Mouse (Mus musculus) yolk sac, embryonic 10.5 days (tissue): ENCODE data around the gene Arl4d.
"Not testable (repeated sequence)": the region's sequence is repeated elsewhere in the genome, so short reads cannot be mapped to it uniquely, and the experiment has no call there.

ENCODE experiments used
- DNase-seq: peaks from one replicate; pipeline ENCODE4 v3.0.0-alpha.2; 2017; ENCODE audit warnings: low spot score

The Arl4d gene

DNA sequence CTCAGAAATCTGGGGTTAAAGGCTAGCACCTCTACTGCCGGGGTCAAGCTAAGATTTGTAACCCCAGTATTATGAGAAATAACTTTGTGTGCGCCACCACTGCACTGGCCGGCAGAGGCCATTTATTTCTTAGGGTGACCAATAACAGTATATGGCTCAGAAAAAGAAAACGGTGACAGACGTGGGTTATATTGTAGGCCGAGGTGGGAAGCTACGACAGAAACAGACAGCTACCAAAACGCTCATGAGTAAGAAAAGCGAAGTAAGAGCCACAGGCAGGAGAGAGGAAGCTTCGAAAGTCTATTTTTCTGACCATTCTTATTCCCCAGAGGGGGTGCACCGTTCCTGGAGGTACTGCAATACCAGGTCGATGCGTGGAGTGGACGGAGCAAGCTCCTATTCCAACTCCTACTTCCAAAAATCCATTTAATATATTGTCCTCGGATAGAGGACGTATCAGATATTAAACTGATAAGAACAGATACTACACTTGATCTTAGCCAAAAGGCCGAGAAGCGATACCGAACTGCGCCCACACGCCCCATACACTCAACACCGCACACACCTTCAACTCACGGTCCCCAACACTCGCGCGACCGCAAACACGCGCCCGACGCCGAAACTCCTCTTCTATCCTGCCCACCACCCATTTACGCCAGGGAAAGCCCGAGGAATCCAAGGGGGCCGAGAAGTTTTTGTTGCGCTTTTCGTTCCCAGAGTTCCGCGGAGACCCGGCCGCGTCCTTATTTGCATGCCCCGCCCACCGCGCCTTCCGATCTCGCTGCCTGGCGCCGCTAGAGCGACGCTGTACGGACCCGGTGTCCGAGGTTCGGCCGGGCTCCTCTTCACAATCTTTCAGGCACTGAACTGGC, 19.7 kb upstream of the Arl4d start:
- DNase-seq: peak; percentile 88

DNA sequence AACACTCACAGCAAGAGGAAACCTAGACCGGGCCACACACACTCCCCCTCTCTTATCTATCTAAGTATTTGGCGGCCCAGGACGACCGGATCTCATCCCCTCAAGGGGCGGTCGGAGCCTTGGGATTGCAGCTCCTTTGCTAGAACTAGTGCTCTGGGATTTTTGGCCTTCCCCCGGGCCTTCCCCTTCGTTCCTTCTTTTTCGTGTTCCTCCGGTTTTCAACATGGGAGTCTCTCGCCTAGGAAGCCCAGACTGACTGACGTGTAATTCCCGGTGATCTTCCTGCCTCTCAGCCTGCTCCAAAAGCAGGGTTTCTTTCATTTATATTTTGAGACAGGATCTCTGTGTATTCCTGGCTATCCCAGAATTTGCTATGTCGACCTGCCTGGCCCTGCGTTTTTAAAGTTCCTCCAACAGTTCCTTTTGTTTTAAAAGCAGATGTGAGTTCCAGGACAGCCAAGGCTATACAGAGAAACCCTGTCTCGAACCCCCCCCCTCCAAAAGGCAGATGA, 19.0 kb upstream of the Arl4d start:
- DNase-seq: not testable (repeated sequence)

DNA sequence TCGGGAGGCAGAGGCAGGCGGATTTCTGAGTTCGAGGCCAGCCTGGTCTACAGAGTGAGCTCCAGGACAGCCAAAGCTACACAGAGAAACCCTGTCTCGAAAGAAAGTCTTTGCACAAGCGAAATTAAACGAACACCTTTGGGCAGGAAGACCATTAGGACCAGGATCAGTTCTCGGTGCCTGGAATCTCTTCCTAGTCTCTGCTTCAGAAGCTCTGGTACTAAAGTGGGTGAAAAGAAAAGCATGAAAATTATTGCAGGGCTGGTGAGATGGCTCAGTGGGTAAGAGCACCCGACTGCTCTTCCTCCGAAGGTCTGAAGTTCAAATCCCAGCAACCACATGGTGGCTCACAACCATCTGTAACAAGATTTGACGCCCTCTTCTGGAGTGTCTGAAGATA, 18.2 kb upstream of the Arl4d start:
- DNase-seq: not testable (repeated sequence)

DNA sequence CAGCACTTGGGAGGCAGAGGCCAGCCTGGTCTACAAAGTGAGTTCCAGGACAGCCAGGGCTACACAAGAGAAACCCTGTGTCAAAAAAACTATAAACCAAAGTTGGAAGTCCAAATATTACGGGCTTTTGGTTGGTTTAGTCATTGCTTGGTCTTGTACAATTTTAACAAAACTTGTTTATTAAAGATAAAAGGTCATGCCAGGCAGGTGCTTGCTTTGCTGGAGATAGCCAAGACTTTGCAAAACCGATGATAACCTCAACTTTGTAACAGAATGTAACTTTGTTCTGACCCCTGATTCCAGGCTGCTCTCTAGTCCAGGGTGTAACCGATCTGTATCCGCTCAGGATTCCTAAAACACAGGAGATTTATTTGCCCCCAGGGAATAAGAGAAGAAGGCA, 9.0 kb upstream of the Arl4d start:
- DNase-seq: no peak

DNA sequence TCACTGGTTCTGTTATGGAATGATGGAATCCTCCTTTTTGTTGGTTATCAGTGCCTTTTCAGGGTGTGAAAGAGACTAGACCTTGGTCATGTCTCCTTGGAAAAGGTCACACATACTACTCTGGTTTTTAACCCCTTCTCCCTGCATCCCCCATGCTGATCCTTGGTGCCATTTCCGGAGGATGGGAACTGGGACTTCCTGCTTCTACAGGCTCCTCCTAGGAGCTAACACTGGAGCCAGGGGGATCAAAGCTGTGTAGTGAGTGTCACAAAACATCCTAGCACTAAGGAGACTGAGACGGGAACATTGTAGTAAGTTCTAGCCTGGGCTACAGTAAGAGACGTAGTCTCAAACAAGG, 7.8 kb upstream of the Arl4d start:
- DNase-seq: no peak

DNA sequence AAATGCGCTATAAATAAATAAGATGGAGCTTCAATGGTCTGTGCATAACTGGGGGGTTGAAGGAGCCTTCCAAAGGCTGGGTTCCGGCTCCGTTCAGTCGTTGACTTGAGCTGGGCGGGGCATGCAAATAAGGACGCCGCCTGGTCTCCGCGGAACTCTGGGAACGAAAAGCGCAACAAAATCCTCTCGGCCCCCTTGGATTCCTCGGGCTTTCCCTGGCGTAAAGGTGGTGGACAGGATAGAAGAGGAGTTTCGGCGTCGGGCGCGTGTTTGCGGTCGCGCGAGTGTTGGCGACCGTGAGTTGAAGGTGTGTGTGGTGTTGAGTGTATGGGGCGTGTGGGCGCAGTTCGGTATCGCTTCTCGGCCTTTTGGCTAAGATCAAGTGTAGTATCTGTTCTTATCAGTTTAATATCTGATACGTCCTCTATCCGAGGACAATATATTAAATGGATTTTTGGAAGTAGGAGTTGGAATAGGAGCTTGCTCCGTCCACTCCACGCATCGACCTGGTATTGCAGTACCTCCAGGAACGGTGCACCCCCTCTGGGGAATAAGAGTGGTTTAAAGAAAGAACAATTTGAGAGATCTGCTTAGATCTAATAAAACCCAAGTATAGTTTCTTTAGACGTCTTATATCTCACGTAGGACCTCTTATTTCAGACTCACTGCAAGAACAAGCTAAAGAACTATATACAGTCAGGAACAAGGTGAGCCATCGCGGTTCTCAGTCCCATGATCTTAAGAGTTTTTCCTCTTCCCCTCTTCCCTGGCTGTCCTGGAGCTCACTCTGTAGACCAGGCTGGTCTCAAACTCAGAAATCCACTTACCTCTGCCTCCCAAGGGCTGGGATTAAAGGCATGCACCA, 7.2 kb upstream of the Arl4d start:
- DNase-seq: peak; percentile 93

DNA sequence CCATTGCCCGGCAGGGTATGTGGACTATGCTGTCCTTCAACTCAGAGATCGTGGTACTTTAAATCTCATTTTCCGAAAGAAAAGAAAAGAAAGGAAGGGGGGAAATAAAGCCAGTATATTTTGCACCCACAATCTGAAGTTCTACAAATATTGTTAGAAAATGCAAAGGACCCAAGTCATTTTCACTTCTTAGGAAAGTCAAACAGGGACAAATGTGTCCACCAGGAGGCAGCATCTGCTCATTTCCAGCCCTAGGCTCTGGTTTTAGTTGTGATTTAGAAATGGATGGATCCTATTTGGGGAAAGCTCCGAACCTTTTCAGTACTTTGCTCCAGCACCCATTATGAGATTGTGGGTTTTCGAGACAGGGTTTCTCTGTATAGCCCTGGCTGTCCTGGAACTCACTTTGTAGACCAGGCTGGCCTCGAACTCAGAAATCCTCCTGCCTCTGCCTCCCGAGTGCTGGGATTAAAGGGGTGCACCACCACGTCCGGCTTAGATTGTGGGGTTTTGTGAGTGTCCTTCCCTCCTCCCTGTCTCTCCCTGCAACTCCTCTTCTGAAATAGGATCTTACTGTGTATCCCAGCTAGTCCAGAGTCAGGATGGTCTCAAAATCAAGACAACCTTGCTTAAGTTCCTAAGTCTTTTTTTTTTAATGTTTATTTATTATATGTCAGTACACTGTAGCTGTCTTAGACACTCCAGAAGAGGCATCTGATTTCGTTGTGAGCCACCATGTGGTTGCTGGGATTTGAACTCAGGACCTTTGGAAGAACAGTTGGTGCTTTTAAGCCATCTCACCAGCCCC, 6.4 kb upstream of the Arl4d start:
- no peak for DNase-seq

DNA sequence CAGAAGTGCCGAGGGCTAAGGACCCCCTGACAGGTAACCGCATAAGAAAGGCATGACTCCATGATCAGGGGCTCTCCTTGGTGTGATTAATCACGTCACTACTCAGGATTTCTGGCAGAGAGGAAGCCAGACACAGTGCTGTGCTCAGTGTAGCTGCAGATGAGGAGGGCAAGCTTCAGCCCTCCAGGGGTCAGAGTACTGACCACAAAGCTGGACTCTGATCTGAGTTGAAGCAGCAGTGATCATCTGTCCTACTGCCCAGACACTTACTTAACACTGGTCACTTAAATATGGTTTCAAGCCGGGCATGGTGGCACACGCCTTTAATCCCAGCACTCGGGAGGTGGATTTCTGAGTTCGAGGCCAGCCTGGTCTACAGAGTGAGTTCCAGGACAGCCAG, 4.2 kb upstream of the Arl4d start:
- peak; percentile 56 for DNase-seq

DNA sequence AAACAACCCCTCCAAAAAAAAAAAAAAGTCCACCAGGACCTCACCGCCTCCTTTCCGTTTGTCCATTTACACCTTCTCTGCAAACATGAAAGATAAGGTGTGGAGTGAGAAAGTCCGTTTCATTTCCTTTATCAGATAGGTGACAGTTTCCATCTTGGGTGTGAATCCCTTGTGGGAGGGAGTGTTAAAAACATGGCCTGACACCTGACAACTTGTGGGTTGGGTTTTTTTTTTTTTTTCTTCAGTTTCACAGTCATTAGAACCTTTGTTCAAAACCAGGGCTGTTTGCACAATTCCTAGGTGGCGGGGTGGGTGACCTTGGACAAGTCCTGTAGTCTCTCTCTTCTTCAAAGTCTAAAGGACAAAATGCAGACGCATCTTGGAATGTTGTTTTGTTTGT, 3.6 kb upstream of the Arl4d start:
- DNase-seq: peak; percentile 64

DNA sequence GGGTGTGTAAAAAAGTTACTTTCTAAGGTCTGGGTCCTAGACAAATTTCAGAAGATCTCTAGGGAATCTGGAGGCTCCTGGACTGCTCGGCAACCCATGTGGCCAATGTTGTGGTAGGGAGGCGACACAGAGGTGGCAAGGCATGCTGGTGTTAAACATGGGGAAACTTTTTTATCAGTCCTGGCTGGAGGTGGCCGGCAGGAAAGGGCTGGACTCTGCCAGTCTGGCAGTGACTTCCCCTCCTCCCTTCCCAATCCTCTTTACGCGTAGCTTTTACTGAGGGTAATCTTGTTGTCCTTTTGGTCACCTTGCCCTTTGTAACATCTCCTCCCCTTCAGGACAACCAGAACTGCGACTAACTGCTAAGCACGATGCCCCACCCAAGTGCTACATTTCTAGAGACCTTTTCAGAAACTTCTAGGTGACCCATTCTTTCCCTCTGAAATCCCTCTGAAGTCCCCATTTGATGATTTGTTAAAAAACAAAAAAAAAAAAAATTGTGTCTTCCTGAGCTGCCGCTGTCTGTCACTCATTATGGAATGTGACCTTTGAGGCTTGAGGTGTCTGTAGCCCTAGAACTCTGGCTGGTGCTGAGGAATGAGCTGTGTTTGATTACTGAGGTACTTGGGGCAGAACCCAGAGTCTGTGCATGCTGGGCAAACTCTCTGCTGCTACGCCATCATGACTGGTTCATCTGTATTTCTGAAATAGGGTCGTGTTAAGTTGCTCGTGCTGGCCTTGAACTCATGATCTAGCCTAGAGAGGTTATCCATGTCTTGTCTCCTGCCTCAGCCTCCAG, 1.9 kb upstream of the Arl4d start:
- peak; percentile 71 for DNase-seq

DNA sequence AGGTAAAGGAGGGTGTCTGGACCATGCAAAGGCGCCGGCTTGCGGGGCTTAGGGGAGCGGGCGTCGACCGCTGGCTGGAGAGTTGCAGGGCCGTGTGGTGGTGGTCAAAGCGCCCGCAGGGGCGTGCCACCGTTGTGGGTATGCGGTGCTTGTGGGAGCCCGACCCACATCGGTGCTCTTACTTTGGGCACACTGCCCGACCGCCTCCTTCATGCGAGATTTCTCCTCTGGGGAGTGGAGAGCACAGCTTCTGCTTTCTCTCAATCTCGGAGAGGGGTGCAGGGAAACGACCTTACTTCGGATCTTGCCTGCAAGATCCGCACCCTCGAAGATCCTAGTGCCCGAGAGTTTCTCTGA, 273 bp downstream of the Arl4d start:
- no peak for DNase-seq

DNA sequence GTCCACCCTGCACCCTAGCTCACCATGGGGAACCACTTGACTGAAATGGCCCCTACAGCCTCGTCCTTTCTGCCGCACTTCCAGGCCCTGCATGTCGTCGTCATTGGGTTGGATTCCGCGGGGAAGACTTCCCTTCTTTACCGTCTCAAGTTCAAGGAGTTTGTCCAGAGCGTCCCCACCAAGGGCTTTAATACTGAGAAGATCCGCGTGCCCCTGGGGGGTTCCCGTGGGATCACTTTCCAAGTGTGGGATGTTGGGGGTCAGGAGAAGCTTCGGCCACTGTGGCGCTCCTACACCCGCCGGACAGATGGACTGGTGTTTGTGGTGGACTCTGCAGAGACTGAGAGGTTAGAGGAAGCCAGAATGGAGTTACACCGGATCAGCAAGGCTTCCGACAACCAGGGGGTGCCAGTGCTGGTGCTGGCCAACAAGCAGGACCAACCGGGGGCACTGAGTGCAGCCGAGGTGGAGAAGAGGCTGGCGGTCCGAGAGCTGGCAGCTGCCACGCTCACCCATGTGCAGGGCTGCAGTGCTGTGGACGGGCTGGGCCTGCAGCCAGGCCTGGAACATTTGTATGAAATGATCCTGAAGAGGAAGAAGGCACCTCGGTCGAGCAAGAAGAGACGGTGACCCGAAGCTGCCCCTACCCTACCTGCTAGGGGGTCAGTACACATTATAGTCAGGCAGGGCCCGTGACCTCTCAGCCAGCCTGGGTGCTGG, 1.4 kb downstream of the Arl4d start:
- no peak for DNase-seq

DNA sequence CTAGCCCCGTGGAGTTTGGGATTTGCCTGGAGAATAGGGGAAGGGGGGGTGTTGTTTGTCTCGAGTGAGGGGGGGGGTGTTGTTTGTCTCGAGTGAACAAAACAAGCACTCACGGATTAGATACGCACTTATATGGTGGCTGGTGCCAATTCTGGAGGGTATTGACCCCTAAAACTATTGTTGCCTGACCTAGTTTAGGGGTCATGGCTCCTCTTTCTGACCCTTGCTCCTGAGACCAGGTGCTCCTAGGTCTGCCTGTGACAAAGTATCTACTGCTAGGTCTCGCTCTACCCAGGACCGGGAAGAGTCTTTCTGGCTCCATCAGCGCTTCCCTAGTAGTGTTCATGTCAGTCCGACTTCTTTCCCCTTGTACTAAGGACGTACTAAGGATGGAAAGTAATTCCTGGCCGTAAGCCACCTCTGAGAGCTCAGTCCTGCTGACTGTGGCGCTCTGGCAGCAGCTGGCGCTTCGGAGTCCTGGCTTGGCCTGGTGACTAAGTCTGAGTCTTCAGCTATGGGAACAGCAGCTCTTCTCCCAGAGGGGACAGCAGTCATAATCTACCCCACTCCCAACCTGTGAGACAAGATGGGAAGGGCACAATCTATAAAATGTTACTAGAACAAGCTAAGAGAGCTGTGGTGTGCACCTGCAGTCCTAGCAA, 2.7 kb downstream of the Arl4d start:
- no peak for DNase-seq

DNA sequence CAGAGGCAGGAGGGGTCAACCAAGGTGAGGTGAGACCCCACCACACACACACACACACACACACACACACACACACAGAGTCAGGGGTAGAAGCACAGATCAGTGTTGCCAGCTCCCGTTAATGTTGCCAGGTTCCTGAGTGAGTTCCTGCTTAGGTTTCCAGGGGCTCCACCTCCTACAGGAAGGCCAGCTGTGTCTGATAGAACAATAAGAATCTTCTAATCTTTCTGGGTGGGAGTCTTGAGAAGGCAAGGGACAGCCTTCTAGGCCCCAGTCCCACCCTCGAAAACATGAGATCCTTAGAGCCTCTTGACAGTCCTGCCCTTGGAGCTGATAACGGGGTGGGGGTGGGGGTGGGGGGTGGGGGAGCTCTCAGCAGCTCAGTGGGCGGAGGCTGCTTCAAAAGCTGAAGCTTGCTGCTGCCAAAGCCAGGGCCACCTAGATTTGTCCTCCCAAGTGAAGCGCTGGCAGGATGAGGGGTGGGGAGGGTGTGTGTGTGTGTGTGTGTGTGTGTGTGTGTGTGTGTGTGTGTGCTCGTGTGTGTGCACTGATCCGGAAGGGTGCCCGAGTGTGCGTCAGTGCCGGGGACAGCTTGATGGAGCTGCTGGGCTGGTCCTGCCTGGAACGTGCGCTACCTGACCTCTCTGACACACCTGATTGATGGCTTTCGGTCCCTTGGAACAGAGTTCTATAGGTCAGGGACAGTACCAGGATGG, 3.4 kb downstream of the Arl4d start:
- peak; percentile 74 for DNase-seq

DNA sequence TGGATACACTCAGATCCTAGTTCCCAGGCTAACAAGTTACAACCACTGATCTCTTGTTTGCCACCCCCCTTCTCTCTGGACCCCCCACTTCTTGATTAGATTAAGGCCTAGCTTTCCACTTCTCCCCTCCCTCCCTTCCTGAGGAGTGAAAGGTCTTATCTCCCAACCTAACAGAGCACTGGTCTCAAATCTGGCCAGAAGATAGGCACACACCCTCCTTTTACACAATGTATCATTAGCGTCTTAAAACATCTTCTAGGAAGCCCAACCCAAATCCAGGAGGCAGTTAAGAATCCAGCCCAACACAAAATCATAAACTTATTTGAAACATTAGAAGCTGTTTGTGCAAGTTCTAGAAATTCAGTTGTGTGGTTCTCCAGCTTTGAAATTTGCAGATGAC, 5.0 kb downstream of the Arl4d start:
- DNase-seq: no peak

DNA sequence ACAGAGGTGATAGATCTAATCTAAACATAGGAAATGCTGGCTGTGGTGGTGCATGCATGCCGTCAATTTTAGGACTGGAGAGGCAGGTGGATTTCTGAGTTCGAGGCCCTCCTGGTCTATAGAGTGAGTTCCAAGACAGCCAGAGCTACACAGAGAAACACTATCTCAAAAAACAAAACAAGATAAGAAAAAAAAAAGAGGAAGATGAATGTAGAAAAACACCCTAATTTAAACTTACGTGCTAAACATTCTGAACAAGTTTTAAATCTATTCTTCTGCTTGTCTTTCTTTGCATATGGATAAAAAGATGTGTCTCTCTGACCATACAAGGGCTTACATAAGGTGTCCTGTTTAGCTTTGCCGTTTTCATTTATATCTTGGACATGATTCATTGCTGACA, 5.9 kb downstream of the Arl4d start:
- DNase-seq: no peak

DNA sequence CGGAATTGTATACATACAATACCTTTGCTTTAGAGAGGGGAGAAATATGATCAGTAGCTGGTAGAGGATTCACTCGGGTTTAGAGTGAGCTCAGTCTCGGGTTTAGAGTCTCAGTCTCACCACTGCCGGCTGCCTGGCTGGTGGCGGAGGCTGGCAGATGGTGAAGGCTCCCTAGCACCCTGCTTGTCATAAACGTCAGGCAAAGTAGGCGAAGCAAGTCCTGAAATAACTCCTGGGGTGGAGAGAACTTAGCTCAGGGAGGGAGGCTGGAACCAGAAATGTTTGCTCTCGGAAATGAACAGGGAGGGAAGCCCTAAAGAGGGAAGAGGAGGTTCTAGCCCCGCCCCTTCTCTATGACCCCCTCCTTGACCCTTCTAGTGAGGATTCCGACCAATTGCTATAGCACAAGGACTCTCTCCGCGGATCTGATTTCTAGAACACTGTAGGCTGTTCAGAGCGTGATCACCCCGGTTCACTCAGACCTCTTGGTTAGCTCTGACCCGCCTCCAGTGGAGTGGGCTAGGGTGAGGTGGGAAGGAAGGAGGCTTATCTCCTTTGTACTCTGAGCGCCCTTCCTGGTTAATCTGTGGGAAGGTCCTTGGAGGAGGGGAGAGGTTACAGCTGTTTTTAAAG, 7.8 kb downstream of the Arl4d start:
- DNase-seq: peak; percentile 86

DNA sequence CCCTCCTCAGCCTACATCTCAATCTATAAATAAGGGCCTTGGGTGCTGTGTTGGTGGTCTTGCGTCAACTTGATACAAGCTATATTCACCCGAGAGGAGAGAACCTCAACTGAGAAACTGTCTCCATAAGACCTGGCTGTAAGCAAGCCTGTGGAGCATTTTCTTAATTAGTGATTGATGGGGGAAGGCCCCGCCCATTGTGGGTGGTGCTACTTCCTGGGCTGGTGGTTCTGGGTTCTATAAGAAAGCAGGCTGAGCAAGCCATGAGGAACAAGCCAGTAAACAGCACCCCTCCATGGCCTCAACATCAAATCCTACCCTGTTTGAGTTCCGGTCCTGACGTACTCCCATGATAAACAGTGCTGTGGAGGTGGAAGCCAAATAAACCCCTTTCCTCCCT, 8.8 kb downstream of the Arl4d start:
- no peak for DNase-seq

DNA sequence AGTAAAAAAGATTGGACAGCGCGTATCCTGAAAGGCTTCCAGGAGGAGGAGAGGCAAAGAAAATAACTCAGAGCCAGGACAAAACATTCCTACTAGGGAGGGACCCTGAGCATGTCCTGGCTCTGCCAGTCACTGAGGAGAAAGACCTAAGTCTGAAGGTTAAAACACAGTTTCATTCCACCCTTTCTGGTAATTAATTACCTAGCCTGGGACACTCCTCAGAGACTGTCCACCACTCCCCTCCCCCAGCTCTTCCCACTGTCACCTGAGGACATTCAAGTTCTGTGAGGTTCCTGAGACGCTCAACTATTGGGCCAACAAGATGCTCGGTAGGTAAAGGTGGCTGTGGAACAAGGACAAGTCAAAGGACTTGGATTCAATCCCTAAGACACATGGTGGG, 10.0 kb downstream of the Arl4d start:
- peak; percentile 78 for DNase-seq
